Mouse (Mus musculus) midbrain, embryonic 10.5 days (tissue): ENCODE results near the gene Lama2. TPM values are rescaled to one million over a fixed set of nuclear protein-coding genes. Genes with fewer than 3 reads are reported as not detected.
A peak's percentile ranks its signal among the peaks of the same experiment; 100 is the strongest.
"Not testable (repeated sequence)": the region's sequence is repeated elsewhere in the genome, so short reads cannot be mapped to it uniquely, and the experiment has no call there.

Experiments
- DNase-seq: peaks from one replicate; pipeline ENCODE4 v3.0.0-alpha.2; 2017; ENCODE audit warnings: low spot score
- H3K27ac ChIP-seq: fragments of 300-500 bp; sonication (generic); replicated peaks from 2 replicates; pipeline ENCODE4 v1.5.1; 2016; ENCODE audit warnings: mild to moderate bottlenecking
- H3K27me3 ChIP-seq: fragments of 300-500 bp; sonication (generic); 2 replicates; pipeline ENCODE4 v1.6.1; 2016; ENCODE audit warnings: low read depth, mild to moderate bottlenecking; ENCODE audit not compliant: poor library complexity, severe bottlenecking
- H3K36me3 ChIP-seq: fragments of 300-500 bp; sonication (generic); 2 replicates; pipeline ENCODE4 v1.6.1; 2016; ENCODE audit warnings: mild to moderate bottlenecking, moderate library complexity
- H3K4me1 ChIP-seq: fragments of 300-500 bp; sonication (generic); 2 replicates; pipeline ENCODE4 v1.6.1; 2016
- H3K4me3 ChIP-seq: fragments of 300-500 bp; sonication (generic); 2 replicates; pipeline ENCODE4 v1.5.1; 2016; ENCODE audit warnings: mild to moderate bottlenecking, moderate library complexity
- H3K9me3 ChIP-seq: fragments of 300-500 bp; sonication (generic); replicated peaks from 2 replicates; pipeline ENCODE4 v1.6.1; 2016; ENCODE audit warnings: mild to moderate bottlenecking
- WGBS: fragments of 180-500 bp; shearing (Covaris S2); methylation state at CpG from one replicate; pipeline ENCODE4 v1.1.7; 2016; 5-methylcytosine and 5-hydroxymethylcytosine counted together
- polyA plus RNA-seq: library from polyadenylated mRNA; unstranded; fragments of >200 nt; fragmentation: Nextera tagmentation; extraction: Ambion mirVana; gene quantifications from 2 replicates; pipeline ENCODE4 v1.2.1, GENCODE M21; 2016

The Lama2 gene
- polyA plus RNA-seq, 1 experiment from 2014 or later = 3.3 TPM

DNA sequence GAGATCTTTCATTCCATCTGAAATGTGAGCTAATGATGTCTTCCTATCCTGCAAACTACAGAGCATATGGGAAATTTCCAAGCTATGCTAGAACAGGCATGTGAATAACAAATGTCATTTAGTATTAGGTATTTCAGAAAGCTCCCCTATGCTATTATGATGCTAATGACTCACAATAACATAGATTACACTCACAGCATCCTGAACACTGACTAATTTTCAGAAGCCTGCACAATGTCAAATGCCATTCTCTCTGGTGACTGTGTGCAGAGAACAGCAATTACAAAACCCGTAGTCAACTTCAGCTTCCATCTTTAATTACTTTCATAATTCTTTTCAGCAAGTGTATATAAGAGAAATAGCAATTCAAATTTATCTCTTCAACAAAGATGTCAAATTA, 596.9 kb downstream of the Lama2 start:
- H3K4me3 ChIP-seq = no peak overlapping the region
- H3K27ac ChIP-seq = no peak overlapping the region
- H3K9me3 ChIP-seq = no peaks in the 10 kb centered on the region
- no peaks in the 10 kb centered on the region for H3K36me3 ChIP-seq
- H3K4me1 ChIP-seq = no peaks in the 10 kb centered on the region
- WGBS = 89% methylated on average over 1 of the region's 1 CpGs
- no peak for DNase-seq
- H3K27me3 ChIP-seq = no peaks in the 10 kb centered on the region

DNA sequence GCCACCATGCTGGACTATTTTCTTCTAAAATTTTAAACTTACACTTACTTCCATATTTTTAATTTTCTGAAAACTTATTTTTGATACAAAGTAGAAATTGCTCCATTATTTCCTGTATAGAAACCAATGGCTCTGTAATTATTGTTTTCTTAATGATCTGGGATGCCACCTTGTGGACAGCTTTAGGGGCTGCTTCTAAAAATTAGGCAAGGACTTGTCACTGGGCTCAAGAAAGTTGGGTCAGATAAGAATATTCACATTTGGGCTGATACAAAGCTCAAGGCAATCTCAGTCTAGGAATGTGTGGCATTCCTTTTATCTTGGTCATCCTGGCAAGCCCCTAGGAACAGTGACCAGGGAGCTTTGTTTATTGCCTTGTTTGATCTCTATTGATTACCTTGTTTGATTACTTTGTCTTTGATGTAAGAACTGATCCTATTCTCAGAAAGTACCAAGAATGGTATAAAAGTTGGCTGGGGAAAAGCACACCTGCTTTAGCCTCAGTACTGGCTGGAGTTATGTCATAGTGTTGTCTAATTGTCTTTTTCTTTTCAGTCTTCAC, 606.7 kb downstream of the Lama2 start:
- no peaks in the 10 kb centered on the region for H3K36me3 ChIP-seq
- no peak overlapping the region for H3K4me3 ChIP-seq
- H3K27ac ChIP-seq = no peak overlapping the region
- H3K9me3 ChIP-seq = no peaks in the 10 kb centered on the region
- no peak for DNase-seq
- H3K27me3 ChIP-seq = no peaks in the 10 kb centered on the region
- no peaks in the 10 kb centered on the region for H3K4me1 ChIP-seq

- H3K4me3 ChIP-seq = no peak overlapping the region
- H3K36me3 ChIP-seq = no peaks in the 10 kb centered on the region
- no peaks in the 10 kb centered on the region for H3K9me3 ChIP-seq
- 88% methylated on average over 2 of the region's 2 CpGs for WGBS
- H3K27ac ChIP-seq = no peak overlapping the region
- no peaks in the 10 kb centered on the region for H3K27me3 ChIP-seq
- no peak for DNase-seq
- peaks cover 5% of the 10 kb centered on the region; the same call in 1 of the 2 replicates for H3K4me1 ChIP-seq
These were observed 612.2 kb downstream of the Lama2 start for GRCm38 (mm10) chr10:27007364-27007763.

- Histone ChIP-seq H3K27ac (no peak overlapping the region), H3K4me1 (peaks cover 5% of the 10 kb centered on the region; the same call in 1 of the 2 replicates), H3K36me3 (no peaks in the 10 kb centered on the region), H3K9me3 (no peaks in the 10 kb centered on the region), H3K27me3 (no peaks in the 10 kb centered on the region), H3K4me3 (no peak overlapping the region)
- 78% methylated on average over 2 of the region's 2 CpGs for WGBS
- DNase-seq = no peak
These were observed 613.8 kb downstream of the Lama2 start for GRCm38 (mm10) chr10:27005716-27006115.

GRCm38 (mm10) chr10:27001554-27002178, 617.9 kb downstream of the Lama2 start:
- peaks cover 5% of the 10 kb centered on the region; the same call in 1 of the 2 replicates for H3K4me1 ChIP-seq
- H3K4me3 ChIP-seq = no peak overlapping the region
- no peaks in the 10 kb centered on the region for H3K27me3 ChIP-seq
- H3K27ac ChIP-seq = no peak overlapping the region
- H3K9me3 ChIP-seq = no peaks in the 10 kb centered on the region
- no peaks in the 10 kb centered on the region for H3K36me3 ChIP-seq
- no peak for DNase-seq
- 93% methylated on average over 2 of the region's 2 CpGs for WGBS

GRCm38 (mm10) chr10:26996684-26997083, 622.9 kb downstream of the Lama2 start:
- Histone ChIP-seq H3K27ac (no peak overlapping the region), H3K9me3 (no peaks in the 10 kb centered on the region), H3K4me1 (no peaks in the 10 kb centered on the region), H3K4me3 (no peak overlapping the region), H3K36me3 (no peaks in the 10 kb centered on the region), H3K27me3 (no peaks in the 10 kb centered on the region)
- no peak for DNase-seq

- no peak for DNase-seq
- Histone ChIP-seq H3K27ac (no peak overlapping the region), H3K27me3 (no peaks in the 10 kb centered on the region), H3K4me1 (no peaks in the 10 kb centered on the region), H3K9me3 (no peaks in the 10 kb centered on the region), H3K4me3 (no peak overlapping the region), H3K36me3 (no peaks in the 10 kb centered on the region)
- 87% methylated on average over 6 of the region's 6 CpGs for WGBS
These were observed 623.6 kb downstream of the Lama2 start for GRCm38 (mm10) chr10:26995987-26996386.

DNA sequence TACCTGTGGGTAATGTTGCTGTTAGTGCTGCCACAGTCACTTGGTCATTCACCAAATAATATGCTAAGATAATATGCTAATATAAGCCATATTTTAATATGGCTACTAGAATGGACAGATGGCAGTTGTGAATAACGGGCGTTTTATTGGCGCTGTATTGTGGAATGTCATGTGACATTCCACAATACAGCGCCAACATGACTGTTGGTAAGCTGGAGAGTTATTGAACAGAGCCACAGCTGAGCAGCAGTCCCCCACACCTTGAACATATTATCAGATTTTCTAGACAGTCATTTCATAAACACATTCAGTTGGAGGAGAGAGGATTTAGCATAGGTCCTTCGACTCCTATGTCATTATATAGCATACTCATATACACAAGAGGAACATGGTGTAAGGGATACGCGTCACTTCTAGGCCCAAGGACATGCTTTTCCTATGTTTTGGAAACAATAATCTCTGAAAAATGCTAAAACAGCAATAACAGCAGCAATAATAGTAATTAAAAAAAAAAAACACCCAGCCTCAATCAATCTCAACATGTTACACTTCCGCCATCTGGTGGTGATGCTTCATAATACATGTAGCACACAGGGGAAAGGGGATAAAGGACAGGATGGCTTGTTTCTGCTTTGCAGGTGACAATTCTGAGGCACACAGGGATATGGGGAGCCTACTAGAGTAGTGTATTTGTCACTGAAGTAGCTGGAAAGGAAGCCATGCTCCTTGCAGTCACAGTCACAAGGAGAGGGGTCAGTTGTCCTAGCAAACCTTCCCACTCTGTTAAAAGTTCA, 624.2 kb downstream of the Lama2 start:
- WGBS = 75% methylated on average over 8 of the region's 8 CpGs

GRCm38 (mm10) chr10:26993971-26994761, 625.4 kb downstream of the Lama2 start:
- Histone ChIP-seq H3K4me1 (no peaks in the 10 kb centered on the region), H3K4me3 (no peak overlapping the region), H3K27me3 (no peaks in the 10 kb centered on the region), H3K9me3 (no peaks in the 10 kb centered on the region), H3K27ac (no peak overlapping the region), H3K36me3 (no peaks in the 10 kb centered on the region)
- no peak for DNase-seq
- WGBS = 83% methylated on average over 8 of the region's 8 CpGs

More for the DNA sequence above, 624.2 kb downstream of the Lama2 start:
- Histone ChIP-seq H3K9me3 (no peaks in the 10 kb centered on the region), H3K27me3 (no peaks in the 10 kb centered on the region), H3K36me3 (no peaks in the 10 kb centered on the region), H3K4me3 (no peak overlapping the region), H3K27ac (no peak overlapping the region), H3K4me1 (no peaks in the 10 kb centered on the region)
- DNase-seq = peak; percentile 38

DNA sequence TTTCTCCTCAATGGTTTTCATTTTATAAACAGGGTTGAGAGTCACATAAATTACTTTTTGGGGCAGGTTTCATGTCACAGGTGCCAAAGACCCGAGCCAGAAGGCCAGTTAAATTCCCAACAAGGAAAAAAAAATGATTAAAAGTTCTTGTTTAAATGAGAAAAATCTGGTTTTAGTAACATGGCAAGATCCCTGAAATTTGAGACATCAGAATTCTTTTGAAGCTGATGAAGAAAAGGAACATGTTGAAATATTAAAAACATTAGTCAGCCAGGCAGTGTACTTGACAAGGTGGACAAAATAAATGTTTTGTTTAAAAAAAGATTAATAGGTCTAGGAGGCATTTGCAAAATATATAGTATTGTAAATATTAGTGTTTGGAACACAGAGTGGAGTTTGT, 634.1 kb downstream of the Lama2 start:
- Histone ChIP-seq H3K27ac (no peak overlapping the region), H3K36me3 (no peaks in the 10 kb centered on the region), H3K4me1 (no peaks in the 10 kb centered on the region), H3K9me3 (no peaks in the 10 kb centered on the region), H3K4me3 (no peak overlapping the region), H3K27me3 (no peaks in the 10 kb centered on the region)
- WGBS = 87% methylated on average over 1 of the region's 1 CpGs
- DNase-seq = no peak

GRCm38 (mm10) chr10:26984082-26984481, 635.5 kb downstream of the Lama2 start:
- H3K4me3 ChIP-seq, H3K36me3 ChIP-seq, H3K27me3 ChIP-seq, H3K27ac ChIP-seq, H3K4me1 ChIP-seq, H3K9me3 ChIP-seq, DNase-seq: not testable (repeated sequence)
- 91% methylated on average over 5 of the region's 5 CpGs for WGBS

GRCm38 (mm10) chr10:26983583-26983982, 636.0 kb downstream of the Lama2 start:
- WGBS = 94% methylated on average over 1 of the region's 1 CpGs
- no peak overlapping the region for H3K27ac ChIP-seq
- no peaks in the 10 kb centered on the region for H3K9me3 ChIP-seq
- no peak overlapping the region for H3K4me3 ChIP-seq
- DNase-seq = no peak
- no peaks in the 10 kb centered on the region for H3K36me3 ChIP-seq
- H3K4me1 ChIP-seq = no peaks in the 10 kb centered on the region
- no peaks in the 10 kb centered on the region for H3K27me3 ChIP-seq
